Mouse (Mus musculus): Measurements from ENCODE around the gene Slc25a1.

Slc25a1 gene

DNA sequence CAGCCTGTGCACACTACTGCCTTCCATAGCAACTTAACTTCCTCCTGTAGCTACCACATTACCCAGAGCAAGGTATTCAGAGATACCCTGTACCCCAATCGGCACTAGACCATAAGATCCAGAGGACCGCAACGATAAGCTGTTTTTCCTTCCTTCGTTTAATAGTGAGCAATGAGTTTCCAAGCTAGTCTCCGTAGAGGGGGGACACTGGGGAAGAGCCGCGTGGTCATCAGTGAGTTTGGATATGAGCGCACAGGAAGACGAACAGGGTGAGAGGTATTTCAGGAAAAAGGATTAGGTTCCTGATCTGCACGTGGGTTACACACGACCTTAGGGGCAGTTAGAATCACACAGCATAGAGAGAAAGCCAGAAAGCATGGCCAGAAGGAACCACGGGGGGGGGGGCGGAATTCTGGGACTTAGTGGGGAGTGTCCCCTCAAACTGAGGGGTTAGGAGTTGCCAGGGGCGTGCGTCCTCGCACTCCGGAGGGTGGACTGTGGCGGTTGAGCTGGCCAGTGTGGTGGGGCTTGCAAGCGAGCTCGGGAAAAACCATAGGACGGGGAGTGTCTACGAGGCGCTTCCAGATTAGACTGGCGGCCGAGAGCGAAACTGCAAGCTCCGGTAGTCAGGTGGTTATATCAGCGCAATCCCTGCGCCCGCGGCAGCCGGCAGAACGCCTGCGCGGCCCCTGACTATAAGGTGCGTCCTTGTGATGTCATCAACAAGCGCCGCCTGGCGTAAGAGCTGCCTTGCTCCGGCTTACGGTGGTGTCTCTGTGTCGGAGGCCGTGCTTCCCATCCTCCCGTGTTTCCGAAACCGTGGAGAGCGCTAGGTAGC, 6.5 kb downstream of the Slc25a1 start:
- DNase-seq (ENCODE audit: low spot score in 2 of 2), result peak; percentile 97 to 98

DNA sequence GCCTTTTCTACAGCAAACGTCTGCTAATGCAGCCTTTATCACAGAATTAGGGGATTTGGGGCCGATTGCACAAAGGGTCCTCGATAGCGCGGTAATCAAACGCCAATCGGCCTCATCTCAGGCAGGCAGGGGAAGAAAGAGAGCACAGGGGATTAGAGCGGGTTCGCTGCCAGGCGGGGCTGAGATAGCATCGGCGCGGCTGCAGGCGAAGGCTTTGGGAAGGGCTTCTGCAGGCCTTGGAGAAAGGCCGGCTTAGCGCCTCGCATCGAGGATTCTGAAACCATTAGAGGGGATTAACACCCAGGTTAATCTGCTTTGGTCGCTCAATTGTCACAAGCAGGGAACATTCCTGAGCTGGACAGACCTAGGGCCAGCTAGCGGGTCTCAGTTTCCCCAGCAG, 7.4 kb downstream of the Slc25a1 start:
- no peak for DNase-seq (ENCODE audit: low spot score in 2 of 2)

- DNase-seq (ENCODE audit: low spot score in 2 of 2), result no peak
Measured at GRCm38 (mm10) chr16:17914307-17915249, 13.4 kb downstream of the Slc25a1 start, which contains the start of gene Gsc2. TSS of gene Gsc2 (minus strand) at chr16:17915059.

- DNase-seq (ENCODE audit: low spot score in 2 of 2), result peak; percentile 94 to 96
Measured at GRCm38 (mm10) chr16:17911052-17911595, 16.9 kb downstream of the Slc25a1 start, which contains the start of gene Ess2. TSS of gene Ess2 (minus strand) at chr16:17911348.

DNA sequence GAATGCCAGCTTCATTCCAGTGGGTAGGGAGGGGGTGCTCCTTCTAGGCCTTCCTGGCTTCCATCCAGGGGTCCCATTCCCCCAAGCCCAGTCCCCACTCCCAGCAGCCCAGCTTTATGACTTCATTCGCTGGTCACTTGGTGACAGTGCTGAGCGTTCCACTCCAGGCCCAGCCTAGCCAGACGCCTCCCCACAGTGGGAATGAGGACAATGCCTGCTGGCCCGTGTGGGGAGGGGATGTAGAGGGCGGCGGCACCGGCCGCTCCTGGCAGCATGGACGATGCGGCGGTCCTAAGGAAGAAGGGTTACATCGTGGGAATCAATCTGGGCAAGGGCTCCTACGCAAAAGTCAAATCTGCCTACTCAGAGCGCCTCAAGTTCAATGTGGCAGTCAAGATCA, 29.6 kb downstream of the Slc25a1 start, which contains the start of the genes Dgcr2 and Tssk2:
Gene Dgcr2, minus strand, starts transcription at position 101 of the 400 bp plus-strand sequence.
Gene Tssk2, plus strand, starts transcription at position 176 of the 400 bp plus-strand sequence.
- no peak for DNase-seq (ENCODE audit: low spot score in 2 of 2)

DNA sequence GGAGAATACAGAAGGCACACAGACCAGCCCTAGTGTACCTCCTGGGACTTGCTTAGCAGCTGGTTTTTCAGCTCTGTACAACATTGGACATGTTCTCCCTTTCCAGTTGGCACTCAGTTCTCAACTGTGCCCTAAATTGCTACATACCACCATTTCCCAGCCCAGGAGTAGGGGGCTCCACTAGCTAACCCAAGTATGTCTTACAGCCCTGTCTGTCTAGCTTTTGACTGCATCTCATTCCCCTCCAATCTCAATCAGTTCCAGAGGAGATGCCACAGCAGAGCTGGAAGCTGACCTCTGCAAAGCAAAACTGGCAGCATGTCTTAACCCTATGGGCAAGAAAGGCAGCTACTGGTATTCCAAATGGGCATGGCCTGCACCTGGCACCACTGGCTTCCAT, 31.9 kb downstream of the Slc25a1 start:
- DNase-seq (ENCODE audit: low spot score in 2 of 2), result no peak

DNA sequence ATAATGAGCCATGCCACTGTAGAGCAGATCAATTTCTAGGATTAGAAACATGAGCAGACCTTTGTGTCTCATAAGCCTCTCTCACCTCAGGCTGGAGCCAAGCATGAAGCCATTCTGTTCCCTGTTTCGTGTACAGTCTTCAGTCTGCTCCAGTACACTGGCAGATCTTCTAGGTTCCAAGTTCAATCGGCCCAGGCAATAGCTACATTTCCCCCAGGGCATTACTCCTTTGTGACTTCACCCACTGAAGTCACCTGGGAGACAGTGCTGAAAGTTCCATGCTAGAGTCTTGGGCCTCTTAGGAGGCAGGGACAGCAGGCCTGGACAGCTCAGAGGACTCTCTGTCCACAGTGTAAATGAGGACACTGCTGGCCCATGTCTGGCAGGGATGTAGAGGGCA, 34.1 kb downstream of the Slc25a1 start, which contains the start of gene Tssk1:
Gene Tssk1, plus strand, starts transcription at position 301 of the 400 bp plus-strand sequence.
- DNase-seq (ENCODE audit: low spot score in 2 of 2), result no peak

DNA sequence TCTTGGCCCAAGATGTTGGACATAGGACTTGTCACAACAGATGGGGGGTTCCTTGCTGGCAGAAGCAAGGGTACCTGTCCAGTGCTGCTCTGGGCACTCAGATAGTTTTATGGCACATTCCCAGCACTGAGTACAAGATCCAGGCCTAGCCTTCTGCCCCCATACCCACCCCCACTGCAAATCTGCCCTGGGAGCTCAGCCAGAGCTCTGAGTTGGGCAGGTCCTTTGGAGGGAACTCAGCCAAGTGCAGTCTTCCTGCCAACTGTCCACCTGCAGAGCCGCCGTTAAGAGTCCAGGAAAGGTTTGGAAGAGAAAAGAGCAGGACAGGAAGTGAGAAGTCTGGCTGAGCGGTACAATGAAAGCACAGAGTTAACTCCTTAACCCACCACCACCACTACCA, 35.4 kb downstream of the Slc25a1 start:
- DNase-seq (ENCODE audit: low spot score in 2 of 2), result no peak

- DNase-seq (ENCODE audit: low spot score in 2 of 2), result peak; percentile 98
Measured at GRCm38 (mm10) chr16:17891567-17891959, 36.5 kb downstream of the Slc25a1 start, which contains the start of gene Gm20518. TSS of gene Gm20518 (minus strand) at chr16:17891671.

DNA sequence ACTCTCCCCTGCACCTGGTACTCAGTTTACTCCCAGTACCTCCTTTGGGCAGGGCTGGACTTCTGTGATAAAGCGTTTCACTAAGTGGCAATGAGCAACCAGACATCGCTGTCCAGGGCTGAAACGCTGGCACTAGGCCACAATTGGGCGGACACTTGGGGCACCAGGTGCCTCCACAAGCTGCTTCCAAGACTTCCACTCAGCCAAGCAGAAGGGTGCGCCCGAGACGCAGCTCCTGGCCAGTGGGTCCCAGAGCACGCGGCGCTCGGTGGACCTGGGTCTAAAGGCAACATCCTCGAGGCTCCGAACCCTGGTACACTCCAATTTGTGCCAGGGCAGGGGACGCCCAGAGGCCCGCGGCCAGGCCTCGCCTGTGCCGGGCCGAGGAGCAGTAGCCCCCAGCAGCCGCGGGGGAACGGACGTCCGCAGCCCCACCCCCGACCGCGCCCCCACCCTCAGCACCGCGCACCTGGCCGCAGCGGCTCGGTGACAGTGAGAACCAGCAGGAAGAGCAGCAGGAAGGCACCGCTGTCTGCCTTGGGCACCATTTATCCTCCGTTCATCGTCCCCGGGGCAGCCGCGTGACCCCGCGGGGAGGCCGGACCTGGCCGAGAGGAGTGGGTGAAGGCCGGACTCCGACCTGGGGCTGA, 37.0 kb downstream of the Slc25a1 start:
- peak; percentile 51 to 52 for DNase-seq (ENCODE audit: low spot score in 2 of 2)

DNA sequence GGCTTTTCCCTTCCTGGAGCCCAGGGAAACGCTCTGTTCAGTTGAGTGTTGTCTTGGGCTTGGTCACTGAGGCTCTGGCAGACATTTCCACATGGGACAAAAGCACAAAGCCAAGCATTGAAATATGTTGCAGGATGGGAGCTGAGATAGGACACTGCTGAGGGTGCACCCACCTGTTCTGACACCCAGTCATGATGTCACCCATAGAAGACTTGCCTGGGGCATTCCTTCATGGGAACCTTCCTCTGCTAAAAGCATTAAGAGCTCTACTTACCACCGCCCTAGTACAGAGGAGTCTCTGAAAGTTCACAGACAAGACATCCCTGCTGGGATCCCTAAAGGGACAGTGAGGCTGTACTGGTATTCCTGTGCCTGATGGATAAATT, 37.7 kb downstream of the Slc25a1 start:
- DNase-seq (ENCODE audit: low spot score in 2 of 2), result no peak

- no peak for DNase-seq (ENCODE audit: low spot score in 2 of 2)
Measured at GRCm38 (mm10) chr16:17889689-17890341, 38.2 kb downstream of the Slc25a1 start.

- DNase-seq (ENCODE audit: low spot score in 2 of 2), result no peak
Measured at GRCm38 (mm10) chr16:17884116-17884515, 43.9 kb downstream of the Slc25a1 start.

DNA sequence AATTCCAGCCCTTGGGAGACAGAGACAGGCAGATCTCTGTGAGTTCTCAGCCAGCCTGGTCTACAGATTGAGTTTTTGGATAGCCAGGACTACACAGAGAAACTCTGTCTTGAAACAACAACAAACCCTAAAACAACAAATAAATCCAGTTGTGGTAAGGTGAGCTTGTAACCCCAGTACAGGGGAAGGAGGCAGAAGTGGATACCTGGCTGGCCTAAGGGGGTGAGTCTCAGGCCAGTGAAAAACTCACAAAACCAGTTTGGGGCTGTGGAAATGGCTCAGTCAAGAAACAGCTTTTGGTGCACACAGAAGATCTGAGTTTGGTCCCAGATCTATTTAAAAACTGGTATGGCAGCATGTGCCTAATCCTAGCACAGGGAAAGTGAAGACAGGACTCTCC, 45.8 kb downstream of the Slc25a1 start:
- no peak for DNase-seq (ENCODE audit: low spot score in 2 of 2)

DNA sequence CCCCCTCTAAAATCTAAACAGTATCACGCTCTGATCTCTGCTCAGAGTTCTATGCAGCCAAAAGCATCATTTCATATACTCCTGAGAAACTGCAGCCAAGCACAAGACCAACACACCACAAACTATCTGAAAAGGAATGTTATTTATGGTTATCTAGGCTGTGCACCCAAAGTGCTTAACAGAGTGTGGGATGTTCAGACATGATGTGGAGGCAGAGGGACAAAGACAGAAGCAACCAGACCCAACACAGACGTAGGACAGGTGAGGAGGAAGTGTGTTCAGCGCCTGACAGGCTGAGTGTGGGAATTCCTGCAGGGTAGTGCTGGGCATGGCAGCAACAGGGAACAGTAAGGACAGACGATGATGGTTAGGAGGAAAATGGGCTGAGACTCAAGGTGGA, 48.4 kb downstream of the Slc25a1 start:
- peak in 1 of 2 experiments; percentile 31 for DNase-seq (ENCODE audit: low spot score in 2 of 2)

DNA sequence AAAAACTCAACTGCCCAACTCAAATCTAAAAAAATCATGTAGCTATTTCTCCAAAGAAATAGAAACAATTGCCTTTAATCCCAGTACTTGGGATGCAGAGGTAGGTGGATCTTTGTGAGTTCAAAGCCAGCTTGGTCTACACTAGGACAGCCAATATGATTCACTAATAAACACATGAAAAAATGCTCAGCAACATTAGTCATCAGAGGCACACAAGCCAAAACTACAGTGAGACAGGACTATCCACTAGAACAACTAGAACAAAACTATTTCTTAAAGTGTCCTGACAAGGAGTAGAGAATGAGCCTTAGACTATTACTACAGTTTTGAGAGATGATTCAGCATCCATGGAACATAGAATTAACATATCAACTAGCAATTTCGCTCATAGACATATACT, 51.9 kb downstream of the Slc25a1 start:
- DNase-seq (ENCODE audit: low spot score in 2 of 2), result no peak
